Mouse (Mus musculus) lung, adult 2 months (tissue): Measurements from ENCODE around the gene Bcl11b.

ENCODE experiments used
- CTCF ChIP-seq: fragments of 200-500 bp; IDR thresholded peaks from 2 replicates; pipeline ENCODE4 v1.5.1; 2011; ENCODE audit warnings: mild to moderate bottlenecking, low read length, control low read depth; ENCODE audit not compliant: insufficient read depth
- POLR2A ChIP-seq: fragments of 200-500 bp; IDR thresholded peaks from 2 replicates; pipeline ENCODE4 v1.6.1; 2011; ENCODE audit warnings: low read depth, mild to moderate bottlenecking, control low read depth, low read length, borderline replicate concordance; ENCODE audit errors: extremely low read depth

DNA sequence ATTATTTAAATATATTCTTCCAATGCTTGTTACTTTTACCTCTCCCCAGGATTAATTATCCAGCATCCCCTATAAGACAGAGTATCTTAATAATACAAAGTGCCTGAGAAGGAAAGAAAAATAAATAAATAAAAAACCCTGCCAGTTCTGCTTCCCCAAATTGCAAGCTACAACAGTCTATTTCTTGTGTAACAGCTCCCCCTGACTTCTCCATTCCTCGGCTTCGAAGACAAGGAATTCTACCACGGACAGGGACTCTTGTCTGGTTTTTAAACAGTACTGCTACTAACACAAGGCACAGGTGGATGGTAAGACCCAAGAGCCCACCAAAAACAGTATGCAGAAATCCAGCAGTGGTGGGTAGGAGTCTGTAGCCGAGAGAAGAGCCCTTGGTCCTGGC, 64.2 kb downstream of the Bcl11b start:
- no peak for TF ChIP-seq CTCF
- no peak for TF ChIP-seq POLR2A
